Mouse (Mus musculus) embryonic fibroblast, embryonic 13.5 days (primary cell): Measurements from ENCODE around the gene Mcts1.

Source experiments
- CTCF ChIP-seq: IDR thresholded peaks from 2 replicates; pipeline ENCODE4 v1.5.1; 2011; ENCODE audit warnings: mild to moderate bottlenecking, control low read depth, low read length, moderate library complexity, borderline replicate concordance; ENCODE audit not compliant: insufficient read depth
- POLR2A ChIP-seq: IDR thresholded peaks from 2 replicates; pipeline ENCODE4 v1.6.1; 2011; ENCODE audit warnings: low read depth, mild to moderate bottlenecking, control low read depth, low read length, moderate library complexity

DNA sequence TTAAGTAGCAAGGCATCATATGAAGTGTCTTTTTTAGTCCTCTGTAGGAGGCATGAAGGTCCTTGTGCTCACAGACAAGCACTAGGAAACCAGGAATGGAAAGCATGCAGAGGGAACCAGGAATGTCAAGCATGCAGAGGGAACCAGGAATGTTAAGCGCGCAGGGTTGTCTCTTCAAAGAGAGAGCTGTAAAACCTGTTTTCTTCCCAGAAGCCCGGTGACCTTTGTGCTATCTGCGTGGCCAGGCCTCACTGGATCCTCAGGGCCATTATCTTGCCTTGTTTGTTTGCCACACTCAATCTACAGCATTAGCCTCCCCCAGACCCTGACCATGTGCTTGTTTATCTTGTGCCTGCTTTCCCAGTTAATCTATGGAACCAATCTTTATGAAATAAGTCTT, 10.6 kb upstream of the Mcts1 start:
- TF ChIP-seq CTCF (no peak), POLR2A (no peak)
